Mouse (Mus musculus): ENCODE measurements around the gene Gm45213.

The Gm45213 gene

DNA sequence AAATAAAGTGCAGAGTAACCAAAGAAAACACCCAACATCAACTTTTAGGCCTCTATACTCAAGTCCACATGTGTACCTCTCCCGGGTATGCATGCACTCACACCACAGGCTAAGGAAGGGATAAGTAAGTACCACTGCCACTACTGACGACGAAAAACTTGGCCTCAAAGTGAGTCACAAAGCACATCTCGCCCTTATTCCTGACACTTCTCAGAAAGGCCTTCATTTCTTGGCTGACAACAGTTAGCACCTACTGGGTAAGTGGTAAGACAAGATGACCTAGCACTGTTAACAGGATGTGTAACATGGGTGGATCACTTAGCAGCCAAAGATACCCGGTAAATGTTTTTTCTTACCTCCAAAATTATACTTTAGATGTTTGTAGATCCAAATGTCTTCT is 61.1 kb downstream of the Gm45213 start:
- in situ Hi-C loops (cut with MboI, MseI) = loop anchor here (5.0 kb wide), 5 partner anchors 83 to 283 kb away; partner anchors contain the start of gene Lrrk1 (in 1 of the 2)

DNA sequence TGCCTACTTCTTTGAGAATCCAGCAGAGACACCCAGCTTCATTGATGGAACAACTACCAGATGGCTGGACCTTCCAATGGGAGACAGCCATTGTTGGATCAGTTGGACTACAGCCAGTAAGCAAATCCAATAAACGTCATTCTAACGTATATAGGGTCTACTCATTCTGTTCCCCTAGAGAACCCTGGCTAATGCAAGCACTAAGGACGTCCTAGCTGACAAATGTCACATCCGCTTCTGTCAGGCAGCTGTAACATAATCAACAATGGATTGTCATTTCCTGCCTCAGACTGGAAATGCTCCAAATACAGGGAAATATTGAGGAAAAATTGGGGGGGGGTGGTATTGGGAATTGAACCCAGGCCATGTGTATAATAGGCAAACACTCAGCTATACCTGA is 62.4 kb downstream of the Gm45213 start:
- in situ Hi-C loops (cut with MboI, MseI) = no loop called here

- in situ Hi-C loops (cut with MboI, MseI) = no loop called here
Measured at GRCm38 (mm10) chr7:66106581-66107056, 63.2 kb downstream of the Gm45213 start.

DNA sequence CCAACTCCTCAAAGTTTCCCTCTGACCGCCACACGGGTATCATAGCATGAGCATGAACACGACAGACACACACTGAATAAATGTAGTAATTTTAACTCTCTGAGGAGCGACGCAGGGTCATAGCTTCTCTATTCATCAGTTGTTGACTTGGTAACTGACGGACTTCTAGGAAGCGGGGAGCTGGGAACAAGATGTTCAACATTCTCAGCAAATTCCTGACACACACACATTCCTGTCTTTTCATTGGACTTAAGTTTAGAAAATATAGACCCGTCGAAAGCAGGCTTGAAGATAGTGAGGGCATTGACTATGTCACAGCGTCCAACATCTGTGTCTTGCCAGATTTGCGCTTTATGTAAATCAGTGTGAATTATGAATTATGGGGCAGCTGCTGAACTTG is 63.8 kb downstream of the Gm45213 start:
- in situ Hi-C loops (cut with MboI, MseI) = no loop called here

DNA sequence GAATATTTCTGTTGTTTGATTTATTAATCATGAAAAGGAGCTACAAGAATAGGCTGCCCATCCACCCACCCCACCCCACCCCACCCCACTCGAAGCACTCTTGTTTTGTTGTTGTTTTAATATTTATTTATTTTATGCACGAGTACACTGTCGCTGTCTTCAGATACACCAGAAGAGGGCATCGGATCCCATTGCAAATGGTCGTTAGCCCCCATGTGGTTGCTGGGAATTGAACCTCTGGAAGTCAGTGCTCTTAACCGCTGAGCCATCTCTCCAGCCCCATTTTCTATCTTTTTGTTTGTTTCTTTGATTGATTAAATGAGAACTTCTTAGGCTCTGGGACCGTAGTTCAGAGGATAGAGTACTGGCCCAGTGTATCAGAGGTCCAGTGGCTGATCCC is 64.5 kb downstream of the Gm45213 start:
- in situ Hi-C loops (cut with MboI, MseI) = no loop called here

- in situ Hi-C loops (cut with MboI, MseI) = no loop called here
Measured at GRCm38 (mm10) chr7:66108961-66109854, 65.8 kb downstream of the Gm45213 start, which contains the start of gene Chsy1. Chsy1 (plus strand) TSS chr7:66109515.

GRCm38 (mm10) chr7:66109855-66110635 is 66.6 kb downstream of the Gm45213 start:
- in situ Hi-C loops (cut with MboI, MseI) = no loop called here

GRCm38 (mm10) chr7:66110636-66111112 is 67.3 kb downstream of the Gm45213 start:
- in situ Hi-C loops (cut with MboI, MseI) = no loop called here

DNA sequence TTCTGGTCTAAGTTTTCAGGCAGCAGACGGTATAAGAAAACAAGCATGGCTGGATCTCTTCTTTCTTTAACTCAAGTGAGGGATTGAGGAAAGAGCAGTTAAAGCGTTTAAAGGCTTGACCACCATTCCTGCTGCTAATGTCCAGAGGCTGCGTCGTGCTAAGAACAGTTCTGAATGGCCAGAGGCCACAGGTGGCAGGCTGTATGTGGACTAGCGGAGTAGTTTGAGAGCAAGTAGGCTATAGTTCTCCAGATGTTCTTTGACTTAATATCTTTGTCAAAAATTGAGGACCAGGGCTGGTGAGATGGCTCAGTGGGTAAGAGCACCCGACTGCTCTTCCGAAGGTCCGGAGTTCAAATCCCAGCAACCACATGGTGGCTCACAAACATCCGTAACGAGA is 67.8 kb downstream of the Gm45213 start:
- in situ Hi-C loops (cut with MboI, MseI) = no loop called here
